In genomic region chr3:113905162-113905561, GRCm38 (mm10) we compare ENCODE assay signal across 35 mouse cellular contexts.
"Had no signal": no experiment of that assay in that cellular context is flagged by ENCODE, and none has a peak within 500 bp of the region (broad histone marks: within the 10 kb centered on the region; RNA-seq: fewer than 3 reads in every experiment).

No protein-coding gene starts in this region.

- H3K27me3 ChIP-seq: heart, embryonic 12.5 days; heart, embryonic 13.5 days; heart, embryonic 15.5 days; hindbrain, embryonic 12.5 days; hindbrain, embryonic 13.5 days; hindbrain, embryonic 15.5 days; intestine, embryonic 15.5 days; kidney, embryonic 15.5 days had no signal

- H3K27ac ChIP-seq: heart, adult 2 months; heart, embryonic 10.5 days; heart, embryonic 13.5 days; heart, embryonic 15.5 days; hindbrain, embryonic 10.5 days; hindbrain, embryonic 12.5 days; hindbrain, embryonic 13.5 days; hindbrain, embryonic 14.5 days; hindbrain, embryonic 15.5 days; hindbrain, postnatal 0 days; intestine, embryonic 15.5 days; kidney, embryonic 15.5 days; kidney, postnatal 0 days; layer of hippocampus, adult 2 months had no signal

- H3K36me3 ChIP-seq: heart, embryonic 10.5 days; heart, embryonic 12.5 days; heart, embryonic 13.5 days; heart, embryonic 15.5 days; hindbrain, embryonic 10.5 days; hindbrain, embryonic 12.5 days; hindbrain, embryonic 13.5 days; hindbrain, embryonic 15.5 days; intestine, embryonic 15.5 days; kidney, embryonic 15.5 days had no signal

- H3K9ac ChIP-seq: heart, embryonic 12.5 days; heart, embryonic 13.5 days; heart, embryonic 15.5 days; hindbrain, embryonic 12.5 days; hindbrain, embryonic 13.5 days; hindbrain, embryonic 14.5 days; hindbrain, embryonic 15.5 days; intestine, embryonic 15.5 days; kidney, embryonic 15.5 days had no signal

- DNase-seq: heart, adult 2 months; heart, postnatal 10 days; heart, postnatal 14 days; heart, postnatal 36 days; heart, postnatal 4 days; kidney, adult 11 months; kidney, adult 18-20 months; kidney, adult 2 months; kidney, adult 8-10 months; kidney, adult 9 months; kidney, postnatal 10 days; kidney, postnatal 14 days; kidney, postnatal 25 days; kidney, postnatal 36 days; kidney, postnatal 4 days; layer of hippocampus, adult 9-11 months had no signal

- H3K4me2 ChIP-seq: heart, embryonic 11.5 days; heart, embryonic 12.5 days; heart, embryonic 13.5 days; heart, embryonic 15.5 days; hindbrain, embryonic 12.5 days; hindbrain, embryonic 13.5 days; hindbrain, embryonic 14.5 days; hindbrain, embryonic 15.5 days; intestine, embryonic 15.5 days; kidney, embryonic 15.5 days had no signal

- ATAC-seq: hindbrain, embryonic 16.5 days; hindbrain, postnatal 0 days; inflammation-experienced regulatory T-cells, adult 6 months; intestine, embryonic 15.5 days; intestine, embryonic 16.5 days; intestine, postnatal 0 days had no signal

- H3K4me3 ChIP-seq: heart, adult 2 months; heart, embryonic 10.5 days; heart, embryonic 12.5 days; heart, embryonic 13.5 days; heart, embryonic 15.5 days; hindbrain, embryonic 10.5 days; hindbrain, embryonic 12.5 days; hindbrain, embryonic 13.5 days; hindbrain, embryonic 15.5 days; intestine, embryonic 15.5 days; kidney, embryonic 15.5 days; layer of hippocampus, adult 2 months had no signal

- H3K4me1 ChIP-seq: heart, embryonic 13.5 days; hindbrain, embryonic 10.5 days; hindbrain, embryonic 12.5 days; hindbrain, embryonic 13.5 days; hindbrain, embryonic 15.5 days; intestine, embryonic 15.5 days; kidney, embryonic 15.5 days had no signal

- H3K9me3 ChIP-seq: heart, embryonic 10.5 days; heart, embryonic 12.5 days; heart, embryonic 13.5 days; heart, embryonic 15.5 days; hindbrain, embryonic 10.5 days; hindbrain, embryonic 12.5 days; hindbrain, embryonic 13.5 days; hindbrain, embryonic 15.5 days; intestine, embryonic 15.5 days; kidney, embryonic 15.5 days had no signal
